Comparison of ENCODE assay signal across 12 mouse cellular contexts in genomic region chr13:60672882-60673675, GRCm38 (mm10).
DNase-seq lines count a peak whose midpoint lies in the region; ATAC-seq and TF ChIP-seq lines count a peak whose summit lies in the region.
"Had no signal": no experiment of that assay in that cellular context is flagged by ENCODE, and none has a peak within 500 bp of the region (broad histone marks: within the 10 kb centered on the region; RNA-seq: fewer than 3 reads in every experiment).

No protein-coding gene starts in this region.

- H3K27me3 ChIP-seq in kidney, adult 2 months (replicated peaks; ENCODE audit: control insufficient read depth, insufficient read depth, low read length), result no peaks in the 10 kb centered on the region
- H3K27me3 ChIP-seq in liver, embryonic 16.5 days (ENCODE audit: control insufficient read depth, insufficient read depth, low read depth, low read length), result no peaks in the 10 kb centered on the region
- no peaks in the 10 kb centered on the region for H3K27me3 ChIP-seq in hindbrain, embryonic 14.5 days (ENCODE audit: control insufficient read depth, insufficient read depth, low read length)
- H3K27me3 ChIP-seq in thymus, adult 2 months (ENCODE audit: control insufficient read depth, insufficient read depth, low read length), result no peaks in the 10 kb centered on the region
- H3K27me3 ChIP-seq: limb, embryonic 13.5 days had no signal

- 0 out of 2 replicates have a peak overlapping the region, but pooled peaks have one; percentile 3 for H3K27ac ChIP-seq in kidney, adult 2 months (ENCODE audit: insufficient read depth, low read depth, low read length)
- H3K27ac ChIP-seq in liver, embryonic 16.5 days (ENCODE audit: low read length), result peak overlapping the region; percentile 65
- H3K27ac ChIP-seq in hindbrain, embryonic 14.5 days, result no peak overlapping the region
- no peak overlapping the region for H3K27ac ChIP-seq in thymus, adult 2 months (ENCODE audit: control insufficient read depth, insufficient read depth, low read length)
- H3K27ac ChIP-seq: embryonic facial prominence, embryonic 10.5 days; limb, embryonic 13.5 days had no signal

- TF ChIP-seq POLR2A in kidney, adult 2 months (IDR thresholded peaks at IDR 0.05; ENCODE audit: low read depth, low read length), result no peak
- TF ChIP-seq POLR2A in thymus, adult 2 months (IDR thresholded peaks at IDR 0.05; ENCODE audit: control insufficient read depth, extremely low read depth, insufficient read depth, low read length, poor library complexity), result no peak

- ATAC-seq in common myeloid progenitor, adult 5-6 weeks (replicated peaks; ENCODE audit: low read depth, poor library complexity, severe bottlenecking), result peak; percentile 69
- ATAC-seq in liver, embryonic 16.5 days (ENCODE audit: low read depth), result peak; percentile 86
- peak; percentile 32; the same call in 1 of the 2 replicates for ATAC-seq in neutrophil, adult 5-6 weeks (ENCODE audit: extremely low read depth, insufficient number of reproducible peaks, low FRiP score, poor library complexity, severe bottlenecking)
- ATAC-seq in hindbrain, embryonic 14.5 days (ENCODE audit: low FRiP score), result no peak

- H3K36me3 ChIP-seq in kidney, adult 2 months (ENCODE audit: control insufficient read depth, insufficient read depth, low read length), result no peaks in the 10 kb centered on the region
- H3K36me3 ChIP-seq in liver, embryonic 16.5 days (ENCODE audit: control insufficient read depth, insufficient read depth), result no peaks in the 10 kb centered on the region
- no peaks in the 10 kb centered on the region for H3K36me3 ChIP-seq in hindbrain, embryonic 14.5 days (replicated peaks; ENCODE audit: control insufficient read depth, insufficient read depth)
- H3K36me3 ChIP-seq in thymus, adult 2 months (ENCODE audit: control insufficient read depth, insufficient read depth, low read length), result no peaks in the 10 kb centered on the region
- H3K36me3 ChIP-seq: limb, embryonic 13.5 days had no signal

- 80% methylated on average over 11 of the region's 11 CpGs for WGBS in kidney, adult 2 months
- WGBS in liver, embryonic 16.5 days (ENCODE audit: insufficient replicate concordance), result 19% methylated on average over 11 of the region's 11 CpGs
- WGBS in hindbrain, embryonic 14.5 days, result 95% methylated on average over 11 of the region's 11 CpGs
- WGBS in thymus, adult 2 months, result 55% methylated on average over 11 of the region's 11 CpGs

- intact Hi-C loops in gastrocnemius, postnatal 14 days (cut with DNase I; ENCODE audit: low total_unique reads), result no loop called here

- H3K4me1 ChIP-seq in kidney, adult 2 months (ENCODE audit: control insufficient read depth, insufficient read depth, low read length), result peaks cover 45% of the 10 kb centered on the region
- peaks cover 50% of the 10 kb centered on the region for H3K4me1 ChIP-seq in liver, embryonic 16.5 days (ENCODE audit: control insufficient read depth, low read depth, low read length)
- H3K4me1 ChIP-seq in hindbrain, embryonic 14.5 days (replicated peaks; ENCODE audit: control insufficient read depth, insufficient read depth, low read length), result 0 out of 2 replicates have a peak, but pooled peaks cover 7% of the 10 kb centered on the region
- peaks cover 18% of the 10 kb centered on the region for H3K4me1 ChIP-seq in thymus, adult 2 months (replicated peaks; ENCODE audit: control insufficient read depth, insufficient read depth, low read length)

- no peaks in the 10 kb centered on the region for H3K9me3 ChIP-seq in liver, embryonic 16.5 days (replicated peaks; ENCODE audit: control insufficient read depth, low read length)
- H3K9me3 ChIP-seq in hindbrain, embryonic 14.5 days (ENCODE audit: control insufficient read depth, low read length), result no peaks in the 10 kb centered on the region
- H3K9me3 ChIP-seq: embryonic facial prominence, embryonic 10.5 days; limb, embryonic 13.5 days had no signal

- DNase-seq in kidney, adult 2 months, result no peak
- no peak for DNase-seq in kidney, postnatal 4 days
- DNase-seq in gastrocnemius, postnatal 14 days, result no peak
- DNase-seq in hindbrain, embryonic 14.5 days (ENCODE audit: low spot score), result no peak
- no peak for DNase-seq in thymus, adult 2 months
- DNase-seq: adrenal gland, postnatal 14 days; gastrocnemius, postnatal 10 days had no signal

- peak overlapping the region; percentile 24 for H3K9ac ChIP-seq in liver, embryonic 16.5 days (ENCODE audit: low read depth, low read length)
- H3K9ac ChIP-seq in hindbrain, embryonic 14.5 days, result no peak overlapping the region
- H3K9ac ChIP-seq: limb, embryonic 13.5 days had no signal

- peak overlapping the region; percentile 52 for H3K4me2 ChIP-seq in liver, embryonic 16.5 days (ENCODE audit: low read depth, low read length)
- no peak overlapping the region for H3K4me2 ChIP-seq in hindbrain, embryonic 14.5 days (replicated peaks)
- H3K4me2 ChIP-seq: limb, embryonic 13.5 days had no signal

- no peak for TF ChIP-seq CTCF in kidney, adult 2 months (conservative IDR thresholded peaks at IDR 0.05; ENCODE audit: insufficient read depth, insufficient read length, low read depth, low read length)
- TF ChIP-seq CTCF in thymus, adult 2 months (IDR thresholded peaks at IDR 0.05; ENCODE audit: borderline replicate concordance, control insufficient read depth, extremely low read depth, insufficient read depth, low read length, poor library complexity), result no peak

- no peak overlapping the region for H3K4me3 ChIP-seq in kidney, adult 2 months (ENCODE audit: insufficient read depth, low read depth, low read length)
- peak overlapping the region; percentile 39 for H3K4me3 ChIP-seq in liver, embryonic 16.5 days (ENCODE audit: low read depth, low read length)
- H3K4me3 ChIP-seq in hindbrain, embryonic 14.5 days (replicated peaks; ENCODE audit: low read length), result no peak overlapping the region
- H3K4me3 ChIP-seq in thymus, adult 2 months (ENCODE audit: control insufficient read depth, insufficient read depth, low read length), result no peak overlapping the region
- H3K4me3 ChIP-seq: embryonic facial prominence, embryonic 10.5 days; limb, embryonic 13.5 days had no signal

Comparison
In these comparisons a context has a peak if more than half of its experiments do, and no peak if none do; other contexts are left out.
1. H3K27ac ChIP-seq: peak in kidney, adult 2 months (single experiment) and liver, embryonic 16.5 days (single experiment); none in hindbrain, embryonic 14.5 days (single experiment) and thymus, adult 2 months (single experiment).